Mouse (Mus musculus) lung, postnatal 4 days (tissue): ENCODE results near the gene Kif18a.

ENCODE experiments used
- DNase-seq, 2 experiments: peaks; one replicate each; pipeline ENCODE4 v3.0.0; 2021

Gene Kif18a

GRCm38 (mm10) chr2:109384019-109384418 is 103.5 kb downstream of the Kif18a start:
- DNase-seq: no peak

GRCm38 (mm10) chr2:109386211-109386610 is 105.7 kb downstream of the Kif18a start:
- DNase-seq: no peak

GRCm38 (mm10) chr2:109388733-109389132 is 108.2 kb downstream of the Kif18a start:
- no peak for DNase-seq

- no peak for DNase-seq
Measured at GRCm38 (mm10) chr2:109389977-109390376, 109.4 kb downstream of the Kif18a start.
